Mouse (Mus musculus) midbrain, embryonic 10.5 days (tissue): ENCODE measurements at regions not wholly inside any gene's neighbourhood (a gene's known extent, or its start where the extent isn't known, plus 50 kb on each side); places are given as distances from the start of the nearest gene placed in this dataset.
"Not testable (repeated sequence)": the region's sequence is repeated elsewhere in the genome, so short reads cannot be mapped to it uniquely, and the experiment has no call there.

Experiments used
- DNase-seq: peaks from one replicate; pipeline ENCODE4 v3.0.0-alpha.2; 2017; ENCODE audit warnings: low spot score
- H3K27ac ChIP-seq: fragments of 300-500 bp; sonication (generic); replicated peaks from 2 replicates; pipeline ENCODE4 v1.5.1; 2016; ENCODE audit warnings: mild to moderate bottlenecking
- H3K27me3 ChIP-seq: fragments of 300-500 bp; sonication (generic); 2 replicates; pipeline ENCODE4 v1.6.1; 2016; ENCODE audit warnings: low read depth, mild to moderate bottlenecking; ENCODE audit not compliant: poor library complexity, severe bottlenecking
- H3K36me3 ChIP-seq: fragments of 300-500 bp; sonication (generic); 2 replicates; pipeline ENCODE4 v1.6.1; 2016; ENCODE audit warnings: mild to moderate bottlenecking, moderate library complexity
- H3K4me1 ChIP-seq: fragments of 300-500 bp; sonication (generic); 2 replicates; pipeline ENCODE4 v1.6.1; 2016
- H3K4me3 ChIP-seq: fragments of 300-500 bp; sonication (generic); 2 replicates; pipeline ENCODE4 v1.5.1; 2016; ENCODE audit warnings: mild to moderate bottlenecking, moderate library complexity
- H3K9me3 ChIP-seq: fragments of 300-500 bp; sonication (generic); replicated peaks from 2 replicates; pipeline ENCODE4 v1.6.1; 2016; ENCODE audit warnings: mild to moderate bottlenecking
- WGBS: fragments of 180-500 bp; shearing (Covaris S2); methylation state at CpG from one replicate; pipeline ENCODE4 v1.1.7; 2016; 5-methylcytosine and 5-hydroxymethylcytosine counted together

DNA sequence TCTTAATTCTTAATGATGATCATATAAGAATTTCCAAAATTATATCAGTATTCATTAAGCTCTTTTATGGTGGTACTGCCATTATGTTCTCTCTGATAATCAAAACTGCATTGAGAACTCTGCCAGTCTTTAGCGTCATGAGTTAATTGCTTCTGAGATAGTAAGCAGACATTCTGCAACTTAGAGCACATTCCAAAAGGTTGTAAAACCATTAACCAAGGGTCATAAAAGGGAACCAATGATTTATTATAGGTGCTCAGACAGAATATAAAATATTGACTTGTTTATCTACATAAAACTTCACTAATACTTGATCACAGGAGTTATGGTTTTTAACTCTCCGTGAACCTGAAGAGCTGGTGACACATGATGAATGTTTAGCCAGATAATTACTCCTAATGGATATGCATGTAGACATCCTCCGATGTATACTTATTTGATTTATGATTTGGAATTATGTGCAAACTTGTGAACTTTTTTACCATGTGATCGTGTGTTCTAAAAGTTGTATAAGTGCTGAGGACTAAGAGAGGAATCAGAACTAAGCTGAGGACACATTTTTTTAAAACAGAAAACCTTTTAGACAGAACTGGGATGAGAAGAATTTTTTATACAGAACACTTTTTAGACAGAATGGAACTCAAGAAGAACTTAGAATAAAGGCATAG is 1345.4 kb downstream of the Zfp704 start:
- Histone ChIP-seq H3K27me3 (no peaks in the 10 kb centered on the region), H3K4me1 (no peaks in the 10 kb centered on the region), H3K36me3 (no peaks in the 10 kb centered on the region), H3K27ac (no peak overlapping the region), H3K4me3 (no peak overlapping the region), H3K9me3 (no peaks in the 10 kb centered on the region)
- WGBS: 95% methylated on average over 4 of the region's 4 CpGs
- no peak for DNase-seq

DNA sequence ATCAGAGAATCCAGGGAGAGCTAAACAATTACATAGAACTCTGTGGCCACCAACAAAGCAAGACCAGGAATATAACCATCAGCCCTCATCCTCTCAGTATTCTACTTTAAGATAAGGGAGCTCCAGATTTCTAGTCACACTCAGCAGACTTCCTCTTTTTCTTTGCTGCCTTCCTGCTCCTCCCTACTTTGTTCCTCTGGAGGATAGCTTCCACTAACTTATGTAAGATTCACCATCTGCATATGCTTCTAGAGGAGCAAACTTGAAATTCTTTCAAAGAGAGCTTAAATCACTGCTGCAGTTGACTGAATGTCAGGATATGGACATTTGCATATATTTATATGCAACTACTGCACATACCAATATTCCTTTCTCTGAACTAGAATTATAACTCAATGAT is 1352.6 kb downstream of the Zfp704 start:
- Histone ChIP-seq H3K36me3 (no peaks in the 10 kb centered on the region), H3K27ac (no peak overlapping the region), H3K9me3 (no peaks in the 10 kb centered on the region), H3K4me3 (no peak overlapping the region), H3K27me3 (no peaks in the 10 kb centered on the region), H3K4me1 (no peaks in the 10 kb centered on the region)
- no peak for DNase-seq

DNA sequence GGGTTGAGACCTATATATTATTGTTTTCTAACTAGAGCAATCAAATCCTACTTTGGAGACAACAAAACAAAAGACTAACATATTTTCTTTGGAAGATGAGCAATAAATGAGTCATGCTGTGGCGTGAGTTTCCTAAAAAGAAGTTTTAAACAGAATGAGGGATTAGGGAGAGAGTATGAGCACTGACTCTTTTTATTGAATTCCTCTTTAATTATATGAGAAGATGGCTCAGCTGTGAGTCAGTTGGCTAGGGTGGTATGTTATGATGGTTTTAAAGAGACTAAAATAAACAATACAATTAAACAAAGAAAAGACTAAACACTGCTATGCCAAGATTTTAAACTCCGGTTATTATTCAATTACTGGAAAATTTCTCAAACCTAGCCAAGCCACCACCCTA is 1357.6 kb downstream of the Zfp704 start:
- H3K4me1 ChIP-seq: no peaks in the 10 kb centered on the region
- no peaks in the 10 kb centered on the region for H3K36me3 ChIP-seq
- H3K27ac ChIP-seq: no peak overlapping the region
- no peaks in the 10 kb centered on the region for H3K9me3 ChIP-seq
- H3K27me3 ChIP-seq: no peaks in the 10 kb centered on the region
- DNase-seq: no peak
- 81% methylated on average over 2 of the region's 2 CpGs for WGBS
- no peak overlapping the region for H3K4me3 ChIP-seq

DNA sequence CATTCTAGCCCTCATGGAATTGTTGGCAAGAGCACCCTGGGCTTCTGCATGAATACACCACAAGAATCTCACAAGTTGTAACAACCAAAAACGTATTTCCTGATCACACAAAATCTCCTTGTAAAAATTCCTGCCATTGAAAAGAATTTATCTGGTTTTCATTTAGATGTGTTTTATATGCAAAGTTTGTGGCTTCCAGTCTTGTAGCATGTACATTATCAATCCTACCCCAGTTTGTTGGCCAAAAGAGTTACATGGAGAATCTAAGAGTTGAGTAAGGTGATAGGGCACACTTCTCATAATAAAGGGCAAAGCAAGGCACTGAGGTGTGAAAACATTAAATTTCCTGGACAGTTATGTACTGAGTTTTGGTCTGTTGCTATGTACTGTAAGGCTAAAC is 1361.0 kb downstream of the Zfp704 start:
- no peaks in the 10 kb centered on the region for H3K36me3 ChIP-seq
- no peak for DNase-seq
- H3K27me3 ChIP-seq: no peaks in the 10 kb centered on the region
- 77% methylated on average over 1 of the region's 1 CpGs for WGBS
- H3K27ac ChIP-seq: no peak overlapping the region
- H3K4me1 ChIP-seq: no peaks in the 10 kb centered on the region
- H3K4me3 ChIP-seq: no peak overlapping the region
- peaks cover 3% of the 10 kb centered on the region for H3K9me3 ChIP-seq

- DNase-seq: peak; percentile 25
- not testable (repeated sequence) for H3K9me3 ChIP-seq, H3K4me1 ChIP-seq, H3K4me3 ChIP-seq, H3K27ac ChIP-seq, H3K36me3 ChIP-seq, H3K27me3 ChIP-seq
- WGBS: 18% methylated on average over 1 of the region's 1 CpGs
Measured at GRCm38 (mm10) chr3:8245822-8246221, 1364.1 kb downstream of the Zfp704 start.

DNA sequence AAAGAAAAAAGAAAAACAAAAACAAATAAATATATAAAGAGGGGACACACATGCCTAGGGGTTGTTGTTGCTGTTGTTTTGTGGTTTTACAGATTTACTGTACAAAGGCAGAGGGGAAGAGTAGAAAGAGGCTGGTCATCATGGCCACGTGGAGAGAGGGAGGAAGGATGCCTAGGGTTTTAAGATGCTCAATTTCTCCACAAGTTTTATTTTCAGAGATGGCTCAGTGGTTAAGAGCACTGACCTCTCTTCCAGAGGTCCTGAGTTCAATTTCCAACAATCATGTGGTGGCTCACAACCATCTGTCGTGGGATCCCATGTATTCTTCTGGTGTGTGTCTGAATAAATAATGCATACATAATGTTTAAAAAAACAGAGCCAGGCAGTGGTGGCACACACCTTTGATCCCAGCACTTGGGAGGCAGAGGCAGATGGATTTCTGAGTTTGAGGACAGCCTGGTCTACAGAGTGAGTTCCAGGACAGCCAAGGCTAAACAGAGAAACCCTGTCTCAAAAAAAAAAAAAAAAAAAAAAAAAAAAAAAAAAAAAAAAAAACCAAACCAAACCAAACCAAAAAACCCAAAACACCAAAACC is 1364.6 kb downstream of the Zfp704 start:
- H3K36me3 ChIP-seq, H3K4me3 ChIP-seq, H3K9me3 ChIP-seq, H3K27ac ChIP-seq, H3K27me3 ChIP-seq, H3K4me1 ChIP-seq: not testable (repeated sequence)
- 71% methylated on average over 2 of the region's 2 CpGs for WGBS
- DNase-seq: peak; percentile 73

- H3K4me1 ChIP-seq: not testable (repeated sequence)
Measured at GRCm38 (mm10) chr3:8244526-8245194, 1365.2 kb downstream of the Zfp704 start.

DNA sequence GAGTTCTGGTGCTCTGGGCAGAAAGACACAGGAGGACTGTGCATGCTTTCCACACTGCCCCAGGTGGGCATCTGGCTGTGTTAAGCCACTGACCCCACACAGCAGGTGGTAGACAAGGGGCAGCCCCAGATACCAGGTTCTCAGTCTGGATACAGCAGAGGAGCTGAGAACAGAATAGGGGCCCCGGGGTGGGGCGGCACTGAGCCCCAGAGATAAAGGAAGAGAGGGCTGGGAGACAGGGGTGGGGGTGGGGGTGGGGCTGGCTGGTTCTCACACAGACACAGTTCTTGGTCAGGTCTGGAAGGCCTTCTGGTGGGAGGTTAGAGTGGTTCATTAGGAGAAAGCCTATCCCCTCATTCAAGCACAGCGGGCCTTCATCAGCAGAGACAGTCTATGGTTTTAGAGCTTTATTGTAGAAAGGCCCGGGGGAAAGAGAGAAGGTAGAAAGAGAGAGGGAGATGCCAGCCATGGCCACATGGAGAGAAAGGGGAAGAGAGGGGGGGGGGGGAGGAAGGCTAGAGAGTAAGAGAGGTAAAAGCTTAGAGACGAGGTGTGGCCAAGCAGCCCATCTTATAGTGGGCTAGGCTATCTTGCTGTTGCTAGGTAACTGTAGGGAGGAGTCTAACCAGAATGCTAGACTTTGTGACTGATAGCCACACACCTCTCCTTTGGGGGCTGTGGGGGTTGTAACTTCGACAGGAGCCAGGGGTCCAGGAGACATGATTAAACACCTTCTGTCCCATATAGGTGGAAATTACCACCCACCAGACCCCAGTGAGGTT is 1403.1 kb downstream of the Zfp704 start:
- Histone ChIP-seq H3K4me1 (no peaks in the 10 kb centered on the region), H3K27ac (no peak overlapping the region)

More at GRCm38 (mm10) chr3:8244526-8245194, 1365.2 kb downstream of the Zfp704 start:
- not testable (repeated sequence) for H3K36me3 ChIP-seq, H3K9me3 ChIP-seq, H3K27me3 ChIP-seq, H3K4me3 ChIP-seq, H3K27ac ChIP-seq
- WGBS: 98% methylated on average over 4 of the region's 4 CpGs
- peak; percentile 24 for DNase-seq

GRCm38 (mm10) chr3:8163030-8163429 is 1446.9 kb downstream of the Zfp704 start:
- no peak for DNase-seq
- no peaks in the 10 kb centered on the region for H3K4me1 ChIP-seq
- no peak overlapping the region for H3K27ac ChIP-seq
- no peaks in the 10 kb centered on the region for H3K27me3 ChIP-seq
- H3K36me3 ChIP-seq: no peaks in the 10 kb centered on the region
- no peak overlapping the region for H3K4me3 ChIP-seq
- H3K9me3 ChIP-seq: 0 out of 2 replicates have a peak, but pooled peaks cover 5% of the 10 kb centered on the region
- 81% methylated on average over 4 of the region's 4 CpGs for WGBS

More for the DNA sequence above, 1403.1 kb downstream of the Zfp704 start:
- no peak overlapping the region for H3K4me3 ChIP-seq
- no peaks in the 10 kb centered on the region for H3K27me3 ChIP-seq
- no peak for DNase-seq
- no peaks in the 10 kb centered on the region for H3K9me3 ChIP-seq
- WGBS: 68% methylated on average over 6 of the region's 6 CpGs
- H3K36me3 ChIP-seq: no peaks in the 10 kb centered on the region

DNA sequence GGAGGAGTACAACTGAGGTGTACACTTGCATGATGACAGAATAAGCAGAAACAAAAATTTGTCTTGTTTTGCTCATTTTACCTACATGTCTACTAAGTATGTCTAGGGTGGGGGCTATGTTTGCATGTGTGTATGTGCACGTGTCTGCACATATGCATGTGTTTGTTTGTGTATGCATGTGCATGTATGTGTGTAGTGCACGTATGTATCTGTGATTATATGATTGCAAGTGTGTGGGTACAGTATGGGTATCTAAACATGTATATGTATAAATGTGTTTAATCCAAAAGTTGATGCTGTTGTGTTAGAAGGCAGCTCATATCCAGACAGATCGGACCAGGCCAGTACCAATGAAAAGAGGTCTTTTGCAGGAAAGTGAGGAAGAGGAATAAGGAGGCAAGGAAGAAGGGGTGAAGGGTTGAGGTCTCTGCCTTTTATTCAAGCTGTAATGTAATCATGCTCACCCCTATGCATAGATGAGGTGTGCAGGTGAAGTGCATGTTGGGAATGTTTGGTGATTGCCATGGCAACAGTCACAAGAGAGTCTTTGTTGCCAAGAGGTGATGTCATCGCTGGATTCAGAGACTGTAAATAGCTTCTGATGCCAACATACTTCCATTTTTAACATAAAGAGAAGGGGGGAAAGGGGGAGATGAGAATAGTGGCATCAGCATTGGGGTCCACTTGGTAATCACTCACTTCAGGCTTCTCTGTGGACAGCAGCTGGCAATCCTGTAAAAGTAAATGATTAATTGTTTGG is 1447.7 kb downstream of the Zfp704 start:
- 88% methylated on average over 4 of the region's 4 CpGs for WGBS
- no peak for DNase-seq

DNA sequence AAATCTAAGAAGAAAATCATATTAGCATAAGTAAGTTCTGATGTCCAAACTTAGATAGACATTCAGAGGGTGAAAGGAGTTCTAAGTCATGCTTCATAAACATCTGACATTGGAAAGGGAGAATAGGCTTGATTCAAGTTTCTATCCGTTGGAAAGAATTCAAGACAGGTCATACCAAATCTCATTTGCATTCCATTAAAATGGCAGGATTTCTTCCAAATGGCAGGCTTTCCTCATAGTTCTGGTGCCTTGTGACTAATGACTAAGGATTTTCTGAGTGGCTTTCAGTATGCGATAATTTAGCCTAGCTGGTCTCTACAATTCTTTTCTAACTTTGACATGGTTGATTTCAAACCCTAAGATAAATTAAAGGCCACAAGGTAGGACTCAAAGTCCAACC is 1466.9 kb downstream of the Zfp704 start:
- Histone ChIP-seq H3K9me3 (peaks cover 13% of the 10 kb centered on the region), H3K4me3 (no peak overlapping the region), H3K27me3 (no peaks in the 10 kb centered on the region), H3K4me1 (no peaks in the 10 kb centered on the region), H3K27ac (no peak overlapping the region), H3K36me3 (no peaks in the 10 kb centered on the region)
- DNase-seq: no peak
- 88% methylated on average over 2 of the region's 2 CpGs for WGBS

More for the DNA sequence above, 1447.7 kb downstream of the Zfp704 start:
- no peaks in the 10 kb centered on the region for H3K36me3 ChIP-seq
- H3K4me3 ChIP-seq: no peak overlapping the region
- H3K27ac ChIP-seq: no peak overlapping the region
- no peaks in the 10 kb centered on the region for H3K27me3 ChIP-seq
- H3K9me3 ChIP-seq: 0 out of 2 replicates have a peak, but pooled peaks cover 5% of the 10 kb centered on the region
- no peaks in the 10 kb centered on the region for H3K4me1 ChIP-seq

DNA sequence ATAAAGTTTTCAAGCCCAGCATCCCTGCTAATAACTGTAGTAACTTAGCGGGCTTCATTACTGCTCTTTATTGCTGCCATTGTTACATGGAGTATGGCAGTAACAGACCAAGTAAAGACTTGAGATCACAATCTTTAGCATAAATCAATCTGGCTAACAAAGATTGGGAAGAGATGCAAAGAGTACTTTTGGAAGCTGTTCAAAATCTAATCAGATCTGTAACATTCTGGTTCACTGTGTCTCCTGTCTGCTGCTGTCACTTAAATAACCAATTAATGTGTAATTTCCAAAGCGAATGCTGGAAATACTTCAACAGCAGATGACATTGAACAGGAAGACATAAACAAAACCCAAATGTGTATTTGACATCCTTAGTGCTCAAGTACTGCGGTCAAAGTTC is 1467.7 kb downstream of the Zfp704 start:
- Histone ChIP-seq H3K27me3 (no peaks in the 10 kb centered on the region), H3K4me1 (no peaks in the 10 kb centered on the region), H3K4me3 (no peak overlapping the region), H3K9me3 (peaks cover 7% of the 10 kb centered on the region), H3K27ac (no peak overlapping the region), H3K36me3 (no peaks in the 10 kb centered on the region)
- 90% methylated on average over 3 of the region's 3 CpGs for WGBS
- no peak for DNase-seq
